Mouse (Mus musculus) forebrain, postnatal 0 days (tissue): Measurements from ENCODE around the gene Cntnap2. TPM values are rescaled to one million over a fixed set of nuclear protein-coding genes. Genes with fewer than 3 reads are reported as not detected.

Experiments used
- ATAC-seq: fragments of 200-750 bp; cut with Nextera tagmentation; 2 replicates; pipeline ENCODE4 v1.8.0; 2017; ENCODE audit warnings: mild to moderate bottlenecking, moderate library complexity
- DNase-seq: peaks from one replicate; pipeline ENCODE4 v3.0.0-alpha.2; 2015
- H3K27ac ChIP-seq: fragments of 300-500 bp; sonication (generic); 2 replicates; pipeline ENCODE4 v1.5.1; 2014; ENCODE audit warnings: low read depth, mild to moderate bottlenecking, antibody characterized with exemption, low read length, moderate library complexity, mixed read lengths
- H3K27me3 ChIP-seq: fragments of 300-500 bp; sonication (generic); 2 replicates; pipeline ENCODE4 v1.6.1; 2014; ENCODE audit warnings: mild to moderate bottlenecking, low read length, mixed read lengths; ENCODE audit not compliant: insufficient read depth
- H3K36me3 ChIP-seq: fragments of 300-500 bp; sonication (generic); 2 replicates; pipeline ENCODE4 v1.6.1; 2014; ENCODE audit warnings: mild to moderate bottlenecking, moderate library complexity; ENCODE audit not compliant: insufficient read depth
- H3K4me1 ChIP-seq: fragments of 300-500 bp; sonication (generic); 2 replicates; pipeline ENCODE4 v1.6.1; 2014; ENCODE audit warnings: antibody characterized with exemption; ENCODE audit not compliant: insufficient read depth
- H3K4me2 ChIP-seq: fragments of 300-500 bp; sonication (generic); 2 replicates; pipeline ENCODE4 v1.6.1; 2014; ENCODE audit warnings: low read depth, mild to moderate bottlenecking, moderate library complexity
- H3K4me3 ChIP-seq: fragments of 300-500 bp; sonication (generic); 2 replicates; pipeline ENCODE4 v1.5.1; 2014; ENCODE audit warnings: low read depth, low read length, mixed read lengths
- H3K9ac ChIP-seq: fragments of 300-500 bp; sonication (generic); 2 replicates; pipeline ENCODE4 v1.6.1; 2014; ENCODE audit warnings: mild to moderate bottlenecking
- H3K9me3 ChIP-seq: fragments of 300-500 bp; sonication (generic); 2 replicates; pipeline ENCODE4 v1.6.1; 2016; ENCODE audit warnings: low read length
- CTCF ChIP-seq: sonication (generic); IDR thresholded peaks from 2 replicates; pipeline ENCODE4 v1.5.1; 2016; ENCODE audit warnings: antibody characterized with exemption, control low read depth, low read depth
- WGBS: fragments of 180-500 bp; shearing (Covaris S2); extraction: QIAGEN DNeasy Blood & Tissue Kit; methylation state at CpG from one replicate; pipeline ENCODE4 v1.1.7; 2014; 5-methylcytosine and 5-hydroxymethylcytosine counted together
- polyA plus RNA-seq: library from polyadenylated mRNA; unstranded; fragments of >200 nt; fragmentation: Nextera tagmentation; extraction: Ambion mirVana; gene quantifications from 2 replicates; pipeline ENCODE4 v1.2.1, GENCODE M21; 2015
- total RNA-seq: library from RNA; depleted of rRNA; stranded (reverse); fragments of >200 nt; gene quantifications from 2 replicates; pipeline ENCODE4 v1.2.3, GENCODE M21; 2014

The Cntnap2 gene
- total and polyA plus RNA-seq, 2 experiments from 2014 or later: 50.2 to 107 TPM

- Histone ChIP-seq H3K27me3 (no peaks in the 10 kb centered on the region), H3K9me3 (no peaks in the 10 kb centered on the region), H3K4me1 (no peaks in the 10 kb centered on the region), H3K9ac (no peak overlapping the region), H3K4me2 (no peak overlapping the region), H3K36me3 (no peaks in the 10 kb centered on the region), H3K27ac (no peak overlapping the region), H3K4me3 (no peak overlapping the region)
- WGBS: 86% methylated on average over 1 of the region's 1 CpGs
- ATAC-seq: 0 out of 2 replicates have a peak, but pooled peaks have one; percentile 32
- TF ChIP-seq CTCF: no peak
- no peak for DNase-seq
Measured at GRCm38 (mm10) chr6:46232889-46233288, 1173.7 kb downstream of the Cntnap2 start.

- H3K9me3 ChIP-seq: no peaks in the 10 kb centered on the region
- no peak overlapping the region for H3K4me3 ChIP-seq
- ATAC-seq (no peak), DNase-seq (no peak)
- no peaks in the 10 kb centered on the region for H3K4me1 ChIP-seq
- H3K27me3 ChIP-seq: no peaks in the 10 kb centered on the region
- no peak overlapping the region for H3K9ac ChIP-seq
- no peak overlapping the region for H3K27ac ChIP-seq
- TF ChIP-seq CTCF: no peak
- 78% methylated on average over 2 of the region's 2 CpGs for WGBS
- no peaks in the 10 kb centered on the region for H3K36me3 ChIP-seq
- no peak overlapping the region for H3K4me2 ChIP-seq
Measured at GRCm38 (mm10) chr6:46240349-46240748, 1181.2 kb downstream of the Cntnap2 start.

- no peak overlapping the region for H3K4me3 ChIP-seq
- DNase-seq: no peak
- 21% methylated on average over 1 of the region's 1 CpGs for WGBS
- H3K4me2 ChIP-seq: no peak overlapping the region
- TF ChIP-seq CTCF: no peak
- no peaks in the 10 kb centered on the region for H3K36me3 ChIP-seq
- ATAC-seq: no peak
- H3K27ac ChIP-seq: no peak overlapping the region
- H3K4me1 ChIP-seq: no peaks in the 10 kb centered on the region
- no peaks in the 10 kb centered on the region for H3K9me3 ChIP-seq
- no peak overlapping the region for H3K9ac ChIP-seq
- H3K27me3 ChIP-seq: no peaks in the 10 kb centered on the region
Measured at GRCm38 (mm10) chr6:46263171-46263570, 1204.0 kb downstream of the Cntnap2 start.

- no peak overlapping the region for H3K4me3 ChIP-seq
- H3K36me3 ChIP-seq: no peaks in the 10 kb centered on the region
- DNase-seq (peak; percentile 8), ATAC-seq (no peak)
- no peak for TF ChIP-seq CTCF
- H3K9me3 ChIP-seq: no peaks in the 10 kb centered on the region
- WGBS: 57% methylated on average over 5 of the region's 5 CpGs
- no peak overlapping the region for H3K27ac ChIP-seq
- no peaks in the 10 kb centered on the region for H3K4me1 ChIP-seq
- no peaks in the 10 kb centered on the region for H3K27me3 ChIP-seq
- H3K4me2 ChIP-seq: no peak overlapping the region
- H3K9ac ChIP-seq: no peak overlapping the region
Measured at GRCm38 (mm10) chr6:46346946-46347345, 1287.8 kb downstream of the Cntnap2 start.

GRCm38 (mm10) chr6:46361091-46361490 lies 1301.9 kb downstream of the Cntnap2 start:
- H3K36me3 ChIP-seq: no peaks in the 10 kb centered on the region
- peak; percentile 56 for DNase-seq
- ATAC-seq: 0 out of 2 replicates have a peak, but pooled peaks have one; percentile 44
- no peaks in the 10 kb centered on the region for H3K27me3 ChIP-seq
- H3K27ac ChIP-seq: no peak overlapping the region
- no peak for TF ChIP-seq CTCF
- no peak overlapping the region for H3K4me3 ChIP-seq
- no peak overlapping the region for H3K9ac ChIP-seq
- no peak overlapping the region for H3K4me2 ChIP-seq
- no peaks in the 10 kb centered on the region for H3K9me3 ChIP-seq
- no peaks in the 10 kb centered on the region for H3K4me1 ChIP-seq
- WGBS: 55% methylated on average over 2 of the region's 2 CpGs

GRCm38 (mm10) chr6:46362156-46362555 lies 1303.0 kb downstream of the Cntnap2 start:
- no peaks in the 10 kb centered on the region for H3K4me1 ChIP-seq
- H3K36me3 ChIP-seq: no peaks in the 10 kb centered on the region
- ATAC-seq: peak; percentile 97
- no peak overlapping the region for H3K27ac ChIP-seq
- no peak overlapping the region for H3K4me2 ChIP-seq
- no peaks in the 10 kb centered on the region for H3K9me3 ChIP-seq
- H3K4me3 ChIP-seq: no peak overlapping the region
- no peak overlapping the region for H3K9ac ChIP-seq
- WGBS: 58% methylated on average over 1 of the region's 1 CpGs
- peak; percentile 89 for DNase-seq
- TF ChIP-seq CTCF: no peak
- H3K27me3 ChIP-seq: no peaks in the 10 kb centered on the region

- H3K4me3 ChIP-seq: no peak overlapping the region
- H3K4me2 ChIP-seq: no peak overlapping the region
- H3K9ac ChIP-seq: no peak overlapping the region
- DNase-seq (peak; percentile 79), ATAC-seq (peak; percentile 79)
- no peaks in the 10 kb centered on the region for H3K4me1 ChIP-seq
- no peaks in the 10 kb centered on the region for H3K27me3 ChIP-seq
- no peaks in the 10 kb centered on the region for H3K9me3 ChIP-seq
- H3K36me3 ChIP-seq: no peaks in the 10 kb centered on the region
- H3K27ac ChIP-seq: no peak overlapping the region
- no peak for TF ChIP-seq CTCF
- WGBS: 61% methylated on average over 2 of the region's 2 CpGs
Measured at GRCm38 (mm10) chr6:46398725-46399589, 1339.8 kb downstream of the Cntnap2 start.
